Mouse (Mus musculus) spleen, adult 12 weeks (tissue): Measurements from ENCODE around the gene Hand2.

ENCODE experiments used
- DNase-seq: peaks from one replicate; pipeline ENCODE4 v3.0.0; 2022; ENCODE audit warnings: low spot score

The Hand2 gene

DNA sequence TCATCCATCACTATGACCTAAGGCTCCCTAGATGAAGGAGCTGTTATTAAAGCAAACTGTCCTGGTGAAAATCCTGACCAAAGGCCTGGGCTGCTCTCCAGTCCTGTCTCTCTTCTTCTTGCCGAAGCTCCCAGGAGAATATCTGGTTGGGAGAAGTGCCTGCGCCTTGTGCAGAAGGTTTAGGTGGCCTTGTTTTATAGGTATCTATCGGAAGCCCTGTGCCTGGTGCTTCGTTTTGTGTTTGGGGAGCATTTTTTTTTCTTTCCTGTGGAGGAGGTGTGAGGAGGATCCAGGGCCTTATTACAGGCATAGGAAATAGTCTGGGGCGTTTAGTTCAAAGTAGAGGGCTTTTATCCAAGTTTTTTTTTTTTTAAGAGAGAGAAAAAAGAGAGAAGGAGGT is 3.9 kb downstream of the Hand2 start:
- DNase-seq: no peak

DNA sequence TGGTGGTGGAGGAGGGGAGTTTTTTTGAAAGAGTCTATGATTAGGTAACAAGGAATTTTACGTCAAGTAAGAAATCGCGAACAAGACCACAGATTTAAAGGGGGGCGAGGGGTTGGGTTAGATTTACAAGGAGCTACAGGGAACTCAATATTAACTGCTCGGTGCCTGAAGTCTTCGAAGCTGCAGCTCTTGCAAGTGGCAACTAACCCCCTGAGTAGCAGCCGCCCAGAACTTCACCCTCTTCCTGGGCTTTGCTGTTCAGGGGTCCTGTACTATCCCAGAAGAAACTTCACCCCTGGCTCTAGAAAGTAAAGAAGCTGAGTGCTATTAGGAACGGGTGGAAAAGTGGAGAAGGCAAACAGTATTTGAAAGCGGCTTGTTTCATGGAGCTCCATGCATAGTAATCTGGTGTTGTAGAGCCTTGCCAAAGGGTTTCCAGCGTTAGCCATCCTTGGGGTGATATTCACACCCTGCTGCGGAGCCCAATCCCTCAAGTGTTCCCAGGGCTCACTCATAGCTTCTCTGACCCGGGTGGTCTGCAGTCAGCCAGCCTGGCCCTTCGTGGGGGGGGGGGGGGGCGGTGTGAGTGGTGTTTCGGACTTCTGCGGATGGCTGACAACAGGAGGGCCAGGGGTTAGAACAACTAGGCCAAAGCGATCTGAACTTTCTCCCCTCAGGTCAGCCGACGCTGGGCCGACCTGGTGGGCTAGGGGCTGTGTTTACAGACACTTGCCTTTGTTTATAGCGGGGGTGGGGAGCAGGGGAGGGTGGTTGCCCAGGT is 4.5 kb downstream of the Hand2 start:
- no peak for DNase-seq

DNA sequence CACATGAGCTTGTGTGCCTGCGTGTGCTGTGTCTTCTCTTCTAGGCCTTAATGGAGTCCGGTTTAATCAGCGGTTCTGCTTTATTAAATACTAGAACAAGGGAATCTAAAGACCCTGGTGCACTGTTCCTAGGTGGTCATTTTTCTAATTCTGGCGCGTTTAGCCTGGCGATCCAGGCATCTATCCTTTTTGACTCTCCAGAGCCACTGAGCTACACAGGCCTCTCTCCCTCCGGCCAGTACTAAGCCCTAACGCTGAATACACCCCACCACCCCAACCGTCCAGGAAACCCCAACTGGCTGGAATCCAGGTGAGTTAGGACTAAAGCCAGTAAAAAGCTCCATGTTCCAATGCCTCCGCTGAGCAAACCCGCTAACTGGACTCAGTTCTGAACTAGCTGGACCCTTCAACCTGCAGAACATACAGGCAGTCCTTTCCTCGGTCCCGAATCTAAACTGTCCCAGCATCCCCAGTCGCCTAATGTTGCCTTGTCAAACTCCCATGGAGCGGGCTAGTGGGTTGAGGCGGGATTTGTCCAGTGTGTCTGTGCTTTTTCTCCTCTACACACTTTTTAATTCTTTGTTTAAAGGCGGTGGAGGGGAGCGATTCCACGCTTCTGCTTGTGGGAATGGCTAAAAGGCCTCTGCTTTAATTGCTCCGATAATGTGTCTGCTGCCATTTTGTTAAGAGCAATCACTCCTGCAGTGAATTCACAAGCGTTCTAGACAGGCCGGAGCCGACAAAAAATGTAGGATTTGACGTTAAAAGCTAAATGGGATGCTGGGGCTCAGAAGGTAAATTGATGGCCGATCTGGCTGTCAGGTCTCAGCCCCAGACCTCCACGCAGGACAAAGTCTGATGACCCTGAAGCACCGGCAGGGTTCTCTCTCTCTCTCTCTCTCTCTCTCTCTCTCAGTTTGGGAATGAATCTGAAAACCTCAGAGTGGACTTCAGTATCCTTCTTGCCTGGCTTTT is 5.6 kb downstream of the Hand2 start:
- DNase-seq: no peak

DNA sequence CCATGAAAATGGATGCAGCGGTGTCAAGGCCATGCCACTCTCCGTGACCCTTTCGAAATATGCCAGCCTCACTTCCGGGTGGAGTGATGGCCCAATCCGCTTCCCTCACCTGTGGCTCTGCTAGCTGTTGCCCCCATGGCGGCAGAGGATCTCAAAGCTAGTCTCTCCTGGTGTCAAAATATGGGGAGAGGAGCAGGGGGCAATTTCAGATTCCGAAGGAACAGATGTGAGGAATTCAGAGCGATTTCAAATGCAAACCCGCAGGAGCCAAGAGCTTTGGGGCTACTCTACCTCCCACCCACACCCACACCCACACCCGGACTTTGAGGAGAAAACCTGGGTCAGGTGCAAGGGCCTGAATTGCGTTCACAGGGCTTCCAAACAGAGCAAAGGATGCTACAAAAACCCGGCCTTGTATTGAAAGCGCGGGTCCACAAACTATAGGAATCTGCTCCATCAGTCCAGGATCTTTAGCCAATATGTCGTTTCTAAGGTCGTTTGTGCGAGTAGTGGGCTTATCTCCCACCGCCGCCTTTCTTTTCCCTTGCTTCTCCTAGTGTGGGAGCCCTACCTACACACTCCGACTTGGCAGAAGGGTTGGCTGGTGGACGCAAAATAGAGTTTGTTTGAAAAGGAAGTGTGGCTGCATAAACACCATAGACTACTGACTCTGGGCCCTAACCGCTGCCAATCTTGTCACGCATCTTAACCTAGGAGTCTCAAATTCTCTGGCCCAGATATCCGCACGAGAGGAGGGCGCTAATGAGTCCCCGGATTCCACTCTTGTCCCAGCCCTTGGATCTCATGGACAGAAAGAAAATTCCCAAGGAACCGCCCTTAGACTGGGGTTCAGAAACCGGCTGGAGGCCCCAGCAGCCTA is 6.7 kb downstream of the Hand2 start:
- no peak for DNase-seq

DNA sequence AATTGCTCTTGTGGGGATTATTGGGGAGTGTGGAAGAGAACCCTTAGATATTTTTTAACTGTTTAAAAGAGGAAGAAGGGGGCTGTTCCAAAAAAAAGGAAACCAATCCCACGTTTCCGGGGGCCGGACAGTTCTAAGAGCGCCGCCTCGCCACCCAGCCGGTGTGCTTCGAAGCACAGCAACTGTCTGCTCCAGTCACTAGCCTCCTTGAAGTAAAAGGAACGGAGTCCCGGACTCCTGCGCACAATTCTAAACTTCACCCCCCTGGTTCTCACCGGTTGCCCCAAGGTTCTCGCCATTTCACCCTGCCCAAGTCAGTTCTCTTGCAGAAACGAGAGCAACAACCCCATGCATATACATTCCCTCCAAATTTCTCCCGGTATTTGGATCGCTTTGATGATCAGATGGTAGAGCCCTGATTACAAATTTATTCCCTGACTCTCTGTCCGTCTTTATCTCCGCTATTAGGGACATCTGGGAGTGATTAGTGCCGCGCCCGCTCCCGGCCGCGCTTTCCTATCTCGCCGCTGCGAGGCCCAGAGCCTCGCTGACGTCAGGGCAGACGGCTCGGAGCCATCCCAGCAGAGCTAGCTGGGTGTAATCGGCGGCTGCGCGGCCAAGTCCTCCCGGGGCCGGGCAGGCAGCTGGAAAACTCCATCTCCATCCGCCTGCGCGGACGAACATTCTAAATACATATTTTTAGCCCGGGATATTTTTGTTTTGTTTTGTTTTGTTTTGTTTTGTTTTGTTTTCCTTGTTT is 7.6 kb downstream of the Hand2 start:
- DNase-seq: no peak

DNA sequence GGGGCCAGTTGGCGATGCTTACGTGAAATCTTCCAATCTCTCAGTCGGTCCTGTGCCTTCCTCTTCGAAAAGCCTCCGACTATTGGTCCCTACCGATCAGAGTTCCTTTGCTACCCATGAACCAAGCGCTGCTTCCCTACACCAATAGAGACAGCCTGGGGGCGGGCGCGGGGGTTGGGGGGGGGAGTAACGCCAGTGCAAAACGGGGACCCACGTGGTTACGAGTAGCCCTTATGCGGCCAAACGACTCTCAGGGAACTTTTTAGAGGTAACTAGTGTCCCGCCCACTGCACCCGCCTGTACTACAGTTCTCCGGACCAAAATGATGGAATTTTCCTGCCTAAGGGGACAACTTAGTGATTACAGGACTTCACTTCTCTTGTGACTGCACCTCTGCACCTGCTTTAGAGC is 8.2 kb downstream of the Hand2 start:
- no peak for DNase-seq

DNA sequence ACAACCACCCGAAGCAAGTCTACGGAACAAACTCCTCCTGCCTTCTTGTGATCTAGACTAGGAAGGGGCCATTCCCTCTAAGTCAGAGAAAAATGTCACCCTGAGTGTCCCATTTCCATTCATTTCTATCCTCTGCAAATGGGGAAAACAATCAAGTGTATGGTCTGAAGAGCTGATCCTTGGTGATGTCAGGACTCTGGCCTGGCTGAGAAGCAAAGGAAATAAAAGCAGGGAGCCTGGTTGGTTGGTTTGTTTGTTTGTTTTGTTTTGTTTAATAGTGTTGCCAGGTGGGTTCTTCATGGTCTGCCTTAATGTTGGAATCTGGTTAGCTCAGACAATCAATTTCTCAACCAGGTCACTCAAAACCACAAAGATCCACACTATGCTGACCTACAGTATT is 9.3 kb downstream of the Hand2 start:
- DNase-seq: no peak

DNA sequence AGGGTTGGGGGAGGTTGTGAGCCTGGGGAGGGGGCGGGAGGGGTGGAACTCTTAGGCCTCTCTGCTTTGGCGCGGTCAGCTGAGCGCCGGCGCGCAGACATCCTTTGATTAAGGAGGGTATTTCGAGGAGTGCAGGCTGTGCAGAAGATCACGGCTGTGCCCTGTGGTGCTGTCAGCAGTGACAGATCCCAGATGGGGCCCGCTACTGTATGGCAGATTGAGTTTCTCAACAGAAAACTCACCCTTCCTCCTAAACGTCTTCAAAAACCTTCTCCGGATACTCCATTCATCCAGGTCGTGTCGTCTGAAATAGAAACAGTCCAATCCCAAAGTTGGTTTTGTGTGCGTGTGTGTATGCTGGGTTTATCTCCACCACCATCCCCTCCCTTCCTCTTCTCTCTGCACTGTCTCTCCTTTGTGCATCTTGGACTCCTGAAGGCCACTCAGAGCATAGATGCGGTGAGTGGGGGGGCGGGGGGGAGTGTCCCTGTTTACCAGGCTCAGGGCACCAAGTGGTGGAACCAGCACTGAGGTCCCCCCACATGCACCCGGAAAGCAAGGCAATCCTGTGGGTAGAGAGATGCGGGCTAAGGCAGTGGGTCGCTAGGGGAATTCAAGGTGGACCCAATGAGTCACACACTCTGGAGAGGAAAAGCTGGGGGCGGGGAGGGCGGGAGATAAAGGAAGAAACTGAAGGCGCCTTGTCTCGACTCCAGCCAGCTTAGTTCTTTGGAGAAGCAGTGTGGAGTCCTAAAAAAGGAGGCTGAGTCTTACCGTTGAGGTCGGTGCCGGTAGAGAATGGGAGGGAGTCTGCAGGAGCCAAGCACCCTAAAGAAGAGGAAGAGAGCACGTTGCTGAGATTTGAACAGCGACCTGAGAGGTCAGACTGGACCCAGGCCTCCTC is 11.2 kb downstream of the Hand2 start:
- DNase-seq: no peak

DNA sequence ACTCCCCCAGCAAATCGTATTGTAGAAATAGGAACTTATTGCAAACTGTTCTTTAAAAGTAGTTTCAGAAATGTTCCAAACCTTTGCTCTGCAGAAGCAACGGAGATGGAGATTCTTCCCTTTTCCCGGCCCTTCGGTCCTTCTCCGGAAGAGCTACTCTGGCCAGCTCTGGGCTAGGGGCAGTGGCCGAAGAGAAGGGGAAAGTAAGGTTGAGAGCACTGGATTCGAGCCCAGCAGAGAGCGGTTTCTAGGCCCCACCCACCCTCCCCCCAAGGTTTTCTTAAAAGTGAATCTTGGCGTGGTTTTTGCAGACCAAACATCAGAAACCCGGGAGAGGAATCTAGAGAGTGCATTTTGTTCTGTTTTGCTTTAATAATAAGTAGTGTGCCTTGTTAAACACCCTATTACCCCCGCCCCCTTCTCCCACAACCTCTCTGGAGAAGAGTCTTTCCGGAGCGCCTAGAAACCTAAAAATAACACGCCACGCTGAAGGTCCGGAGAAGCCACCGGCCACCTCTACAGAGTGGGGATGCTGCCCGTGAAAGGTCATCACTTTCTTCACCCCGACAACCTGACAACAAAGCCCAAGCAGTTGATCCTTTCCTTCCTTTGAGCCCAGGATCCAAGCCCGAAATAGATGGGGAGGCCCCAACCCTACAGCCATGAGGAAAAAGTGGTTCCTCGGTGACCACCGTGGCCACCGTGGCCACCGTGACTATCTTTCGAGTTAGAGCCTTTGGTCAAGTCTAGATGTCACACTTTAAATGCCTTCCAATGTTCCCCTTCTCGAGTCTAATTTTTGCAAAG is 12.1 kb downstream of the Hand2 start:
- DNase-seq: no peak

DNA sequence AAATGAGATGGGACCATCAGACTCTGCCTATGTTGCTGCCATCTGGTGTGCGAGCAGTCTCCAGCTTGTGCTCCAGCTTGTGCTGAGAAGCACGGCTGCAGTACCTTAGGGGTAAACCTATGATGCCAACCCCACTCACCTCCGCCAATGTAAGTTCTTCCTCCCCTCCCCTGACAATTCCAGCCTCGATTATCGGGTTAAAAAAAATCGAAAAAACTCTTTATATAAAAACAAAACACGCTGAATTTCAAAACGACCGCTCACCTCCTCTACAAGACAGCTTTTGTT is 12.6 kb downstream of the Hand2 start:
- DNase-seq: no peak

DNA sequence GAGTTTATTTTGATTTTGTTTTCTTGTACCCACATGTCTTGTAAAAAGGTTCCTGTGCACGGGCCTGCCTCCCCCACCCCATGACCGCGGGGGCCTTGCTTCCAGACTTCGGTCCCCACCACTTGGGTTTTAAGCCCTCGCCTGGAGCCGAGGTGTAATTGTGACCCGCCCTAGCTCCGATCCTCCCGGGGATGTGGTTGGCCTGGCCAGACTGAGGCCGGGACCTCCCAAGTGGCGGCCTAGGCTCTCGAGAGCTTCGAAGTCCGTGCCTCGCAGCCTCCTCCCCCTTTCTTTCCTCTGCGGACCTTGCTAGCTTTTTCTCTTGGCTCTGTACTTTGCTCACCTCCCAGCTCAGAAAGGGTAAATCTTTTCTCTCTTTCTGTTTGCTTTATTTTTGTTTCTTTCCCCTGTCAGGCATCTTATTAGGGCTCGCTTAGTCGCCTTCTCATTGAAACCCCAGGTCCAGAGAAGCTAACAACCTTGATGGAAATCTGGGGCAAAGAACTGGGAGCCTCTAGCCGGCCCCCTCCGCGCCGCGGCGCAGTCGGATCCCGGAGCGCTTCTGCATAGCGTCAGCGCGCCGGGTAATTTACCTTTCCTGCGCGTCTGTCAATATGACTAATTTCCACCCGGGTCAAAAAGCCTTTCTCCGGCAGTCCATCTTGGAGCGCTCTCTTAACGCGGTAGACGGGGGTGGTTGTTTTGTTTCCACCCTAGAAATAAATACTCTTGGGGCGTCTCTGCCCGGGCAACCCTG is 13.2 kb downstream of the Hand2 start:
- no peak for DNase-seq

DNA sequence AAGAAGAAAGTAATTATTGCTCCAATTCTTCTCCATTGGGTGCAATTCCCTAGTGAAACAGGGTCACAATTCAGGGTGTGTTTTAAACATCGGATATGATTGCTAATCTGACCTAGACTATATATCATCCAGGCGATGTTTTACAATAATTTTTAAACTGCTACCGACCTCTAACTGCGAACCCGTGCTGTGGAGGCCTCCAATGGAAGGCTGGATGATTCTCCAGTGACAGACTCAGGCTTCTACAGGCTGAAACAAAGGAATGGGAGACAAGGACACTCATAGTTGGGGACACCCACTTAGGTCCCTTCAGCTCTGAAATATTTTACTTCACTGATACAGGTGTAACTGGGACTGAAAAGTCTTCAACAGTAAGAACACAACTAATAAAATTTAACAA is 13.9 kb downstream of the Hand2 start:
- DNase-seq: no peak

DNA sequence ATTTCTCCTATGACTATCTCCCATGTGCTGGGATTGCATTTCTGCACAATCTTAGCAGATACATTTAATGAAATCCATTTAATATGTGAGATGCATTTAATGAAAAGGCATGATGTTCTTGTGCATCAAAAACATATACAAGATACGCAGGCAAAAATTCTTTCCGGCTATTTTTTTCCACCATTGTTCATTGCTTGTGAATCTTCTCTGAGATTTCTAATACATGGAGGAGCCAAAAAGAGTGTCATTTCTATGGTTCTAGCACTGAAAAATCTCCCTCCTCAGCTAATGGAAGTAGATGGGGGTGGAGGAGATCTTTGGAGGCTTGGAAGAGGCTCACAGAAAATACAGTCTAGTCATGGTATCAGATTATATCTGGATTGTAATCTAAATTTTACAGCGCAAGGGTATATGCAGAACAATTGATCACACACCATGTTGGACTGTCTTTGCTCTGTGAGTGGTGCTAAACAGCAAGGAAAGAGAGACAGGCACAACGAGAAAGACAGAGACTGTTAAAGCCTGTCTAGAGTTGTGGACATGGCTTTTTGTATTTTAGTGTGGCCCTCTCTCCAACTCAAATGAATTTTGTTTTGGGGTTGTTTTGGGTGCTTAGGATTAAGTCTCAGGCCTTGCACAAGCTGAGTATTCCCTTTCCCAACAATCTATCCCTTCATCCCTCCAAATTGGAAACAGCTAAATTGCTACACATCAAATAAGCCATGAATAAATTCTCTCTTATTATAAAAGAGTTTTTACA is 16.7 kb downstream of the Hand2 start:
- DNase-seq: no peak

DNA sequence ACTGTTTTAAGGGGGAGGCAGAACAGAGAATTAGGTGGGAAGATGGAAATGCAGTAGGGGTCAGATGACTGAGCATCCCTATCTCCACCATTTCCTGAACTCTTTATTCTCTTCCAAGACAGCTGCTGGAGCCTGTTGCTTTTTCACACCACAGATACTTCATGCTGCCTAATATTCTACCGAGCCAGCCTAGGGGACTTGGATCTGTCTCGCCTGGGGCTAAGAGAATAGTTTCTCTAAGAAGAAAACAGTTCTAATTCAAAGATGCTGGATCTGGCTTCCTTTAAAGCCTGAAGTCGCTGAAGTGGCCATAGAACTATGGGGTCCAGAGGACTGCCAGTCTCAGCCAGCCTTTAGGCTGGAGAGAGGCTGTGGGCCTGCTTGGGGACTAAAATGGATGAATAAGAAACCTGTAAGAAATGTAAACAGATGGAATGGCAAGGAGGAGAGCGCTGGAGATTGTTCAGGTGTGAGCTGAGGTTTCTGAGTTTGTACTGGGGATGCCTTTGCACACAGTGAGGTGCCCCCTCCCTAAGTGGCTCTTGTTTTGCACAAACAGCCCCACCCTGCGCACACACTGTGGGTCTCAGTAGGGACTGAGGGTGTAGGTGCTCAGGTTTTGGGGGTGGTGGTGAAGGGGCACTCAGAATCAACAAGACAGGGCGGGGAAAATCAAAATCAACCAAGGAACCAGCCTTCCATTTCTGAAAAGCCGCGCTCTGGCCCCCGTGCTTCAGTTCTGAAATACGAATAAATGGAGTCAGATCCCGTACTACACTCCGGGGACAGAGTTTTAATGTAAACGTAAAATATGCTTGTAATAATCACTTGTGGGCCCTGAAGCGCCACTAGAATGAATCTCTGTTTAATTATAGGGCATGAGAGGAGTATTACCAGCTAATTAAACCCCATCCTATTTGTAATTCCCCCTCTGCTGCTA is 19.2 kb downstream of the Hand2 start:
- no peak for DNase-seq

DNA sequence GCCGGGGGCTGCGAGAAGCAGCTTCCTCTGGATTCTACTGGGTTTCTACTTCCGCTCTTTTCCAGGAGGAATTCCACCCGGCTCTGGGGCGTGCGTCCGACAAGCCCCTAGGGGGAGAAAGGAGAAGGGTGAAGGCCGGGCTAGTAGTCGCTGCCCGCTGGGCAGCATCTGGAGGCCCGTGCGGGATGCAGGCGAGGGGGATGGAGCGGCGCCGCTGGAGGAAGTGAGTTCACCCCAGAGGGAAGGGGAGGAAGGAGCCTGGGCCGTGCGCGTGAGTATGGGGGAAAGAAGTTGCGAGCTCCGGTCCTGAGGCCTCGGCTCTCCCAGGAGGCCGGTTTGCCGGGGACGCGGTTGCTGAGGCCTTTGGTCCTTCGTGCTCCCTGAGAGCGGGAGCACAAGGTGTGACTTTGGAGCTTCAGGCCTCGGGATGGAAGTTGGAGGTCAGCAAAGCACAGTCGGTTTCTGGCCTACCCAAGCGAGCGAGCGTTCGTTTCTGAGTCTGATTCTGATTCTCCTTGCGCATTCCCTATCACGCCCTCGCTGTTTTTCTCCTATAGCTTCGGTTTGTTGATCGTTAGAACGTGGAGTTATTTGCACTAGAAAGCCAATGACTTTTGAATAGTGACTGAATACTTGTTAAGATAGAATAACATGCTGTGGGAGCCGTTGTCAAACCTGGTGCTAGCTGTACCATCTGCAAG is 20.2 kb downstream of the Hand2 start:
- no peak for DNase-seq

DNA sequence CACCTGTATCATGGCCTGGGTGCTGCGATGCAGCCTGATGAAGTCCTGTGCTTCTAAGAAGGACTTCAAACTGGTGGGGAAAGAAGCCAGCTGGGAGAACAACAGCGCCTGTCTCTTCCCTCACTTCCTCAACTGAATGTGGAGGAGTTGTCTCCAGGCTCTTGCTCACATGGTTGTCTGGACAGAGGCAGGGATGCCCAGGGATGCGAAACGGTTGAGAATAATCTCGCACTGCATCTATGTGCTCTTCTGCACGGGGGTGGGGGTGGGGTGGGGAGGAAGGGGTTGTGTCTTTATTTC is 20.7 kb downstream of the Hand2 start:
- DNase-seq: no peak
